Mouse (Mus musculus) neural tube, embryonic 12.5 days (tissue): Measurements from ENCODE around the gene Ybx2. TPM values are rescaled to one million over a fixed set of nuclear protein-coding genes. Genes with fewer than 3 reads are reported as not detected.

Experiments used
- ATAC-seq: fragments of 200-750 bp; cut with Nextera tagmentation; 2 replicates; pipeline ENCODE4 v1.8.0; 2017; ENCODE audit warnings: low read depth, mild to moderate bottlenecking, moderate TSS enrichment, moderate library complexity; ENCODE audit not compliant: low FRiP score
- H3K27ac ChIP-seq: fragments of 300-500 bp; sonication (generic); 2 replicates; pipeline ENCODE4 v1.5.1; 2016
- H3K27me3 ChIP-seq: fragments of 300-500 bp; sonication (generic); replicated peaks from 2 replicates; pipeline ENCODE4 v1.6.1; 2016; ENCODE audit warnings: mild to moderate bottlenecking
- H3K36me3 ChIP-seq: fragments of 300-500 bp; sonication (generic); 2 replicates; pipeline ENCODE4 v1.6.1; 2016; ENCODE audit warnings: mild to moderate bottlenecking
- H3K4me1 ChIP-seq: fragments of 300-500 bp; sonication (generic); 2 replicates; pipeline ENCODE4 v1.6.1; 2016
- H3K4me2 ChIP-seq: fragments of 300-500 bp; sonication (generic); replicated peaks from 2 replicates; pipeline ENCODE4 v1.6.1; 2016; ENCODE audit warnings: mild to moderate bottlenecking
- H3K4me3 ChIP-seq: fragments of 300-500 bp; sonication (generic); 2 replicates; pipeline ENCODE4 v1.5.1; 2016
- H3K9ac ChIP-seq: fragments of 300-500 bp; sonication (generic); 2 replicates; pipeline ENCODE4 v1.6.1; 2016; ENCODE audit warnings: mild to moderate bottlenecking
- H3K9me3 ChIP-seq: fragments of 300-500 bp; sonication (generic); 2 replicates; pipeline ENCODE4 v1.6.1; 2016; ENCODE audit warnings: mild to moderate bottlenecking
- WGBS: fragments of 180-500 bp; shearing (Covaris S2); methylation state at CpG from one replicate; pipeline ENCODE4 v1.1.7; 2016; 5-methylcytosine and 5-hydroxymethylcytosine counted together
- microRNA-seq: library from miRNA; unstranded; fragments of <30 nt; microRNA quantifications from one replicate; pipeline ENCODE4, GENCODE M21; 2017
- polyA plus RNA-seq: library from polyadenylated mRNA; unstranded; fragments of >200 nt; fragmentation: Nextera tagmentation; extraction: Ambion mirVana; gene quantifications from 2 replicates; pipeline ENCODE4 v1.2.1, GENCODE M21; 2016

The Ybx2 gene
- polyA plus RNA-seq, 1 experiment from 2014 or later = 5.5 TPM

- no peak for ATAC-seq
- 90% methylated on average over 4 of the region's 4 CpGs for WGBS
- no peak overlapping the region for H3K4me2 ChIP-seq
- no peaks in the 10 kb centered on the region for H3K9me3 ChIP-seq
- H3K4me3 ChIP-seq = no peak overlapping the region
- H3K36me3 ChIP-seq = peaks cover 44% of the 10 kb centered on the region
- H3K4me1 ChIP-seq = peaks cover 5% of the 10 kb centered on the region
- H3K9ac ChIP-seq = no peak overlapping the region
- H3K27ac ChIP-seq = no peak overlapping the region
- no peaks in the 10 kb centered on the region for H3K27me3 ChIP-seq
Measured at GRCm38 (mm10) chr11:69976271-69976670, 40.7 kb downstream of the Ybx2 start.

DNA sequence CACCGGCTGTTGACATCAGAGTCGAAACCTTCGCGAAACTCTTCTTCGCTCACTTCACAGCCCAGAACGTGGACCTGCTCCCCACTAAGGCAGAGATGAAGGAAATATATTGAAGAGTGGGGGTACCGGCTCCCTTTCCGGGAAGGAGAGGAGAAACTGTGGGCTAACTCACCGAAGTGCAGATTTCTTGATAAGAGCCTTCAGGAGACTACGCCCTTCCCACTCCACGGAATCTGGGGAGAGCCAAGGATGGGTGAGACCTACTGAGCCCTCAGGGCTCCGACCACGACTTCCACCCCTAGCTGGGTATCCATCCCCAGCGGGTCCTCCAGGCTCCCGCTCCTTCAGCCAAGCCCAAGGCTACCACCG is 44.2 kb downstream of the Ybx2 start:
- 3% methylated on average over 16 of the region's 16 CpGs for WGBS
- H3K9ac ChIP-seq = peak overlapping the region; percentile 95
- peaks cover 29% of the 10 kb centered on the region for H3K36me3 ChIP-seq
- H3K9me3 ChIP-seq = no peaks in the 10 kb centered on the region
- ATAC-seq = no peak
- no peaks in the 10 kb centered on the region for H3K27me3 ChIP-seq
- H3K27ac ChIP-seq = peak overlapping the region; percentile 96
- peak overlapping the region; percentile 94 for H3K4me3 ChIP-seq
- peaks cover 27% of the 10 kb centered on the region for H3K4me1 ChIP-seq
- H3K4me2 ChIP-seq = peak overlapping the region; percentile 92

DNA sequence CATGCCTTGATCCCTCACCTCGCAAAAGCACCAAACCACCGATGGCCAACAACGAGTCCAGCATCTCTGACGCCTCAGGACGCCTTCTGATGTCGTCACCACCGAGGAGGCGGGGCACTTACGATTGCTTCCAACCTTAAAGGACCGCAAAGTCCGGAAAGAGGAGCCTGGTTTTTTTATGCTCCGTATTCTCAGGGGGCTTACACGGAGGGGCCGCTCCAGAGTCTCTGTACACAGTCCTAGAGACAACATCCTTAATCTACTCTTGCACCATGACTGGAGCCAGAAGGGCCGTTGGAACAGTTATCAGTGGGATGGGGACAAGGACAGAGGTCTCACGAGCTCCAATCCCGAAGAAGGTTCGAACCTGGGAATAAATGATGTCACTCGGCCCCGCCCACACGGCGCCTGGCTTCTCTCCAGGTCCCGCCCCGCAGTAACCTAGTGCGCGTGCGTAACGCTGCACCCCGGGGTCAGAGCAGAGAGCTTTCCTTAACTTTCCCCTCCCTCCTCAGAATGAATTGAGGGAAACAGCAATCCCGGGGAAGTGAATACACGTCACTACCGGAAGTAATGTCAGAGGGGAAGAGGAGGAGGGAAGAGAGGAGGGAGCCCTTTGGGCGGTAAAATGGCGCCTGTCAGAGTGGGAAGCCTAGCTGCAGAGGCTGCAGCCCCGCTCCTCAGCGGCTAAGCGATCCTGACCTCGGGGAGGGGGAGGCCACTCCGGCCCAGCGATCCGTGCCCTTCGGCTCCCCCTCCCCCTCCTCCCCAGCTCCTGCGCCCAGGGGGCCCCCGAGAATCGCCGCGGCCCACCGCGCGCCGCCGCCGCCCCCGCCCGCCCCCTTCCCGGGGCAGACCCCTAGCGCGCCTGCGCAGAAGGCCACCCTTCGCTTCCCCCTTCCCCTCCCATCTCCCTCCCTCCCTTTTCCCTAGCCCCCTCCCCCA is 44.9 kb downstream of the Ybx2 start:
- peak; percentile 90 for ATAC-seq
- Histone ChIP-seq H3K27me3 (no peaks in the 10 kb centered on the region), H3K4me1 (peaks cover 27% of the 10 kb centered on the region), H3K9me3 (no peaks in the 10 kb centered on the region), H3K9ac (peak overlapping the region; percentile 95), H3K36me3 (peaks cover 30% of the 10 kb centered on the region), H3K27ac (peak overlapping the region; percentile 96), H3K4me2 (peak overlapping the region; percentile 92), H3K4me3 (peak overlapping the region; percentile 94)
- WGBS = under 1% methylated on average over 52 of the region's 60 CpGs

DNA sequence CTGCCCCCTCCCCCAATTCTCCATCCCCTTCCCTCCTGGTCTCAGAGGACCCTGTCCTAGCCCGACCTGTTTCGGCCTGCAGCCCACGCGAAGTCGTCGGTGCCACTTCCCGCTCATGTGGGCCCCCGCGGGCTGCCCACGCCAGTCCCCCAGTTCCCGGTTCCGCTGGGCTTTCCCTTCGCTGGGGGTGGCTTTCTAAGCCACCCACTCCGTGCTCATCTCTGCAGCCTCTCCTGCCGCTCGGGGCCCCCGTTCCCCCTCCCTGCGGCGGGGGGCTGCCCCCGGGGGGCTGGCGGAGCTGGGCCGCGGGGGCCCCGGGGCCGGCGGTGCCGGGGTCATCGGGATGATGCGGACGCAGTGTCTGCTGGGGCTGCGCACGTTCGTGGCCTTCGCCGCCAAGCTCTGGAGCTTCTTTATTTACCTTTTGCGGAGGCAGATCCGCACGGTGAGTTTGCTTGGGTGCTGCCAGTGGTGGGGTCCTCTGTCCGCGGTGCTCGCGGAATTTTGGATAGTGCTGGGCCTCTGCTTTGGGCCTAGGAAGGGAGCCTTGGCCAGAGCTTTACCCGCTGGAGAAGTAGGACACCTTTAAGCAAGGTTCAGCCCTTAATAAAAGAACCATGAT is 45.7 kb downstream of the Ybx2 start, which contains the start of gene Ctdnep1:
Gene Ctdnep1, plus strand, starts transcription at position 16 of the 622 bp plus-strand sequence.
- under 1% methylated on average over 43 of the region's 43 CpGs for WGBS
- H3K4me3 ChIP-seq = peak within 1 kb of the TSS; percentile 94
- peaks cover 27% of the 10 kb centered on the region for H3K4me1 ChIP-seq
- no peaks in the 10 kb centered on the region for H3K27me3 ChIP-seq
- H3K27ac ChIP-seq = peak within 1 kb of the TSS; percentile 96
- no peaks in the 10 kb centered on the region for H3K9me3 ChIP-seq
- ATAC-seq = peak; percentile 45
- H3K36me3 ChIP-seq = peaks cover 25% of the 10 kb centered on the region
- peak within 1 kb of the TSS; percentile 95 for H3K9ac ChIP-seq
- peak within 1 kb of the TSS; percentile 92 for H3K4me2 ChIP-seq

- Histone ChIP-seq H3K36me3 (peaks cover 33% of the 10 kb centered on the region), H3K9me3 (no peaks in the 10 kb centered on the region), H3K4me1 (peaks cover 27% of the 10 kb centered on the region), H3K27ac (peak within 1 kb of the TSS; percentile 96), H3K4me2 (peak within 1 kb of the TSS; percentile 92), H3K9ac (peak within 1 kb of the TSS; percentile 95), H3K4me3 (peak within 1 kb of the TSS; percentile 94), H3K27me3 (no peaks in the 10 kb centered on the region)
- ATAC-seq = no peak
- WGBS = 64% methylated on average over 8 of the region's 8 CpGs
Measured at GRCm38 (mm10) chr11:69982225-69982624, 46.6 kb downstream of the Ybx2 start, which contains the start of gene Elp5. Gene Elp5 (minus strand): TSS chr11:69982517.

GRCm38 (mm10) chr11:69982877-69983276 is 47.3 kb downstream of the Ybx2 start:
- Histone ChIP-seq H3K4me3 (peak overlapping the region; percentile 94; the same call in 1 of the 2 replicates), H3K9ac (peak overlapping the region; percentile 95), H3K27me3 (no peaks in the 10 kb centered on the region), H3K9me3 (no peaks in the 10 kb centered on the region), H3K27ac (no peak overlapping the region), H3K36me3 (peaks cover 40% of the 10 kb centered on the region), H3K4me2 (peak overlapping the region; percentile 92), H3K4me1 (peaks cover 27% of the 10 kb centered on the region)
- ATAC-seq = no peak
- WGBS = 45% methylated on average over 5 of the region's 5 CpGs

DNA sequence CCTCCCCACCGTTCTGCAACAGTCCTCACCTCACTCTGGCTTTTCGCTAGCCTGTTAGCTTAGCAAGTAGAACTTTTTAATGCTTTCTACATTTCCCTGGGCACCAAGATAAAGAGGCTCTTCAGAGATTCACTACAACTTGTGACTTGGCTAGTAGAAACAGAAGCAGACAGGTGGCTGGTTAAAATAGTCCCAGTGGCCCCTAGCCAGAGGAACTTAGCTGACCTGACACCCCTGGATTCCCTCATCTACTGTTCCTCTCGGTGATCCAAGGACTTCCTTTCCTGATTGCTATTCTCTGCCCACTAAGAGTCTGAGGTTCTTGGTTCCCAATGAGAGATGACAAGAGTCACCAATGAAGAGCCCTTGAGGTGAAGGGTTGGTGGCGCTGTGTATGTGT is 47.8 kb downstream of the Ybx2 start:
- Histone ChIP-seq H3K4me3 (no peak overlapping the region), H3K4me1 (peaks cover 27% of the 10 kb centered on the region), H3K36me3 (peaks cover 41% of the 10 kb centered on the region), H3K27ac (no peak overlapping the region), H3K4me2 (peak overlapping the region; percentile 92), H3K9me3 (no peaks in the 10 kb centered on the region), H3K9ac (no peak overlapping the region), H3K27me3 (no peaks in the 10 kb centered on the region)
- no peak for ATAC-seq
- WGBS = 92% methylated on average over 4 of the region's 4 CpGs

DNA sequence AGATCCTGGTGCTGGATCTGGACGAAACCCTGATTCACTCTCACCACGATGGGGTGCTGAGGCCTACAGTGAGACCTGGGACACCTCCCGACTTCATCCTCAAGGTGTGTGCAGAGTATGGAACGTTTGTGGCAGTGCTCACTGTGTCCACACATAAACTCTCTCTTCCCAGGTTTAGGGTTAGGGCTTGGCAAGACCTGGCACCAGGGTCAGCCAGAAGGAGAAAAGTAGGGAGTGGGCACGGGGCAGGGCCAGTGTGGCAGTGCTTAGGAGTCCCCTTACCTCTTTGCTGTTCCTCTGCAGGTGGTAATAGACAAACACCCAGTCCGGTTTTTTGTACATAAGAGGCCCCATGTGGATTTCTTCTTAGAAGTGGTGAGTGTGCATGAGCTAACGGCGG is 48.8 kb downstream of the Ybx2 start:
- H3K9ac ChIP-seq = no peak overlapping the region
- no peak overlapping the region for H3K27ac ChIP-seq
- 0 out of 2 replicates have a peak overlapping the region, but pooled peaks have one; percentile 7 for H3K4me3 ChIP-seq
- no peaks in the 10 kb centered on the region for H3K27me3 ChIP-seq
- peaks cover 25% of the 10 kb centered on the region for H3K4me1 ChIP-seq
- WGBS = 93% methylated on average over 8 of the region's 8 CpGs
- no peak for ATAC-seq
- H3K36me3 ChIP-seq = peaks cover 48% of the 10 kb centered on the region
- H3K9me3 ChIP-seq = no peaks in the 10 kb centered on the region
- no peak overlapping the region for H3K4me2 ChIP-seq

DNA sequence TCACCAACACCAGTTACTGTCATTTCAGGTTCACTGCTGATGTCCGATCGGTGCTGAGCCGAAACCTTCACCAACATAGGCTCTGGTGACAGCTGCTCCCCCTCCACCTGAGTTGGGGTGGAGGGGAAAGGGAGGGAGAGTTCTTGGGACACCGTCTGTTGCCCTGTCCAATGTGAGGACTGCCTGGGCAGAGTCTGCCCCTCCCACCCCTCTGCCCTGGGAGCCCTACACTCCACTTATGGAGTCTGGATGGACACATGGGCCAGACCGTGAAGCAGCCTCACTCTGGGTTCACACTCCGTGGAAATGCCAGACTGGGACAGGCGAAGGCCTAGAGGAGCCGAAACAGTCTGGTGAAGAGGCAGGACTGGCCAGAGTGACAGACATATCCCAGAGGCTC is 54.4 kb downstream of the Ybx2 start:
- no peak overlapping the region for H3K4me2 ChIP-seq
- H3K36me3 ChIP-seq = peaks cover 62% of the 10 kb centered on the region
- no peak overlapping the region for H3K27ac ChIP-seq
- no peak overlapping the region for H3K4me3 ChIP-seq
- H3K27me3 ChIP-seq = no peaks in the 10 kb centered on the region
- WGBS = 91% methylated on average over 8 of the region's 8 CpGs
- H3K9me3 ChIP-seq = no peaks in the 10 kb centered on the region
- H3K9ac ChIP-seq = no peak overlapping the region
- peaks cover 23% of the 10 kb centered on the region for H3K4me1 ChIP-seq
- no peak for ATAC-seq

Small RNA genes within 50 kb of the gene (microRNA-seq; reads per million reads assigned to microRNA genes)
- gene Gm44349 = not detected

Other genes starting within 250 kb of the Ybx2 start
- 1.9 and 2.7 TPM in 2 replicates for gene Tnfsf12, start 239.9 kb upstream of the Ybx2 start, polyA plus RNA-seq
- 1.4 TPM in 2 replicates for gene Tnfsfm13, start 239.7 kb upstream of the Ybx2 start, polyA plus RNA-seq
- gene Polr2a, start 177.2 kb upstream of the Ybx2 start, polyA plus RNA-seq = 28.5 and 31.2 TPM in 2 replicates
- gene Slc35g3, start 173.8 kb upstream of the Ybx2 start, polyA plus RNA-seq = not detected in 2 replicates
- 2.3 and 2.4 TPM in 2 replicates for gene Zbtb4, start 169.9 kb upstream of the Ybx2 start, polyA plus RNA-seq
- 5.3 and 5.8 TPM in 2 replicates for gene Chrnb1, start 139.9 kb upstream of the Ybx2 start, polyA plus RNA-seq
- gene Fgf11, start 133.9 kb upstream of the Ybx2 start, polyA plus RNA-seq = 4.1 and 5.6 TPM in 2 replicates
- gene Tmem102, start 130.2 kb upstream of the Ybx2 start, polyA plus RNA-seq = 1.1 and 1.7 TPM in 2 replicates
- not detected in 2 replicates for gene Gm39566, start 120.5 kb upstream of the Ybx2 start, polyA plus RNA-seq
- gene Spem2, start 117.3 kb upstream of the Ybx2 start, polyA plus RNA-seq = not detected in 2 replicates
- 0.52 TPM in 1 of 2 replicates, not detected in the other for gene Spem1, start 113.6 kb upstream of the Ybx2 start, polyA plus RNA-seq
- gene Nlgn2, start 98.0 kb upstream of the Ybx2 start, polyA plus RNA-seq = 14.1 and 16.6 TPM in 2 replicates
- 325 and 328 TPM in 2 replicates for gene Tmem256, start 97.3 kb upstream of the Ybx2 start, polyA plus RNA-seq
- 64.4 and 69.9 TPM in 2 replicates for gene Plscr3, start 89.4 kb upstream of the Ybx2 start, polyA plus RNA-seq
- gene Tnk1, start 77.1 kb upstream of the Ybx2 start, polyA plus RNA-seq = 0.22 and 0.30 TPM in 2 replicates
- gene Tmem95, start 57.8 kb upstream of the Ybx2 start, polyA plus RNA-seq = not detected in 2 replicates
- gene Kctd11, start 54.4 kb upstream of the Ybx2 start, polyA plus RNA-seq = 3.1 TPM in 2 replicates
- gene Acap1, start 40.3 kb upstream of the Ybx2 start, polyA plus RNA-seq = 0.54 and 0.90 TPM in 2 replicates
- gene 2810408A11Rik, start 34.8 kb upstream of the Ybx2 start, polyA plus RNA-seq = 17.7 and 18.1 TPM in 2 replicates
- 19.8 and 20.4 TPM in 2 replicates for gene Neurl4, start 34.7 kb upstream of the Ybx2 start, polyA plus RNA-seq
- gene Gps2, start 21.9 kb upstream of the Ybx2 start, polyA plus RNA-seq = 82.4 and 92.0 TPM in 2 replicates
- 1,451 and 1,549 TPM in 2 replicates for gene Eif5a, start 13.8 kb upstream of the Ybx2 start, polyA plus RNA-seq
- gene Slc2a4, start 12.4 kb downstream of the Ybx2 start, polyA plus RNA-seq = 12.3 and 12.4 TPM in 2 replicates
- 2.1 and 3.2 TPM in 2 replicates for gene Cldn7, start 29.0 kb downstream of the Ybx2 start, polyA plus RNA-seq
- gene Ctdnep1, start 45.4 kb downstream of the Ybx2 start, polyA plus RNA-seq = 23.0 and 24.3 TPM in 2 replicates
- 129 and 131 TPM in 2 replicates for gene Elp5, start 46.7 kb downstream of the Ybx2 start, polyA plus RNA-seq
- gene Gabarap, start 55.3 kb downstream of the Ybx2 start, polyA plus RNA-seq = 577 and 592 TPM in 2 replicates
- gene Phf23, start 60.0 kb downstream of the Ybx2 start, polyA plus RNA-seq = 89.4 and 92.5 TPM in 2 replicates
- 39.0 and 40.7 TPM in 2 replicates for gene Dvl2, start 64.8 kb downstream of the Ybx2 start, polyA plus RNA-seq
- 59.1 and 63.7 TPM in 2 replicates for gene Acadvl, start 79.6 kb downstream of the Ybx2 start, polyA plus RNA-seq
- 23.6 and 25.5 TPM in 2 replicates for gene Dlg4, start 81.1 kb downstream of the Ybx2 start, polyA plus RNA-seq
- gene Asgr1, start 118.3 kb downstream of the Ybx2 start, polyA plus RNA-seq = 0.68 and 1.1 TPM in 2 replicates
- gene Asgr2, start 156.8 kb downstream of the Ybx2 start, polyA plus RNA-seq = 0.61 TPM in 1 of 2 replicates, not detected in the other
- 0.48 TPM in 1 of 2 replicates, not detected in the other for gene Mgl2, start 194.5 kb downstream of the Ybx2 start, polyA plus RNA-seq
- gene Clec10a, start 220.4 kb downstream of the Ybx2 start, polyA plus RNA-seq = 0.37 and 0.39 TPM in 2 replicates